Mouse (Mus musculus): ENCODE results near the gene Cenph.

DNA sequence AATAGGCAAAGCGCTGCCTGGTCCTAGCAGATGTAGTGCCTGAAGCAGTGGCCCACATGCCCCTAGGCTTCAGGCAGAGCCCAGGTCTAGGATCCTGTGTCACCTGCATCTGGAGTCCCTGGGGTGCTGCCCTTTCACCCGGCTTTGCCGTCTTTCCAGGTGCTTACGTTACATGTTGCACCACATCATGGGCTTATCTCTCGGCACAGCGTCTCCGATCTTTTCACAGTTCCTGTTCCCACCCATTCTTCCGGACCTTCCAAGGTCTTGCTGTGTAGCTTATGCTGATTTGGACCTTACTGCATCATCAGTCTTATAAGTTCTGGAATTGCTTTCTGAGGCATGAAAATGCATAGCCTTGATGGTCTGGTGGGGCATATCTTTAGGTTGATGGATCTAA lies 23.2 kb downstream of the Cenph start:
- TF ChIP-seq CTCF (IDR thresholded peaks at IDR 0.05; ENCODE audit: low read depth) (no peak), EP300 (optimal IDR thresholded peaks at IDR 0.05) (no peak)
